In the genomic region with DNA sequence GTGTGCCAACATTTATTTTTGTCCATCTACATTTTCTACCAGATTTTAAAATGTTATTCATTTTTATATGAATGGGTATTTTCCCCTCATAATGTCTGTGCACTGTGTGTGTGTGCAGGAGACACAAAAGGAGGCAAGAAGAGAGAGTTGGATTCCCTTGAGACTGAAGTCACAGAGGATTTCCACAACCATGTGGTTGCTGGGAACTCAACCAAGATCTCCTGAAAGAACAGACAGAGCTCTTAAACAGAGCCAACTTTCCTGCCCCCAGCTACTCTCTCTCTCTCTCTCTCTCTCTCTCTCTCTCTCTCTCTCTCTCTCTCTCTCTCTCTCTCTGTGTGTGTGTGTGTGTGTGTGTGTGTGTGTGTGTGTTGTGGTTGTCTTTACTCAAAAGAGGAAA, we compare ENCODE assay signal across 34 mouse cellular contexts. TPM values are rescaled to one million over a fixed set of nuclear protein-coding genes. Genes with fewer than 3 reads are reported as not detected.
"Had no signal": no experiment of that assay in that cellular context is flagged by ENCODE, and none has a peak within 500 bp of the region (broad histone marks: within the 10 kb centered on the region; RNA-seq: fewer than 3 reads in every experiment).

No protein-coding gene starts in this region.

- ATAC-seq: midbrain, embryonic 15.5 days had no signal

- H3K4me2 ChIP-seq: liver, embryonic 13.5 days; midbrain, embryonic 11.5 days; midbrain, embryonic 15.5 days; neural tube, embryonic 13.5 days; stomach, embryonic 15.5 days had no signal

- H3K36me3 ChIP-seq: liver, embryonic 13.5 days; midbrain, embryonic 15.5 days; neural tube, embryonic 13.5 days; stomach, embryonic 15.5 days had no signal

- H3K9me3 ChIP-seq: liver, embryonic 13.5 days; stomach, embryonic 15.5 days had no signal

- H3K4me3 ChIP-seq: layer of hippocampus, adult 2 months; liver, embryonic 13.5 days; midbrain, embryonic 15.5 days; myocyte; neural tube, embryonic 13.5 days; stomach, embryonic 15.5 days had no signal

- H3K27ac ChIP-seq: kidney, postnatal 0 days; layer of hippocampus, adult 2 months; liver, embryonic 13.5 days; midbrain, embryonic 15.5 days; neural tube, embryonic 13.5 days; stomach, embryonic 15.5 days had no signal

- H3K27me3 ChIP-seq: liver, embryonic 13.5 days; midbrain, embryonic 15.5 days; neural tube, embryonic 13.5 days; stomach, embryonic 15.5 days had no signal

- H3K9ac ChIP-seq: liver, embryonic 13.5 days; midbrain, embryonic 15.5 days; neural tube, embryonic 13.5 days; stomach, embryonic 15.5 days had no signal

- DNase-seq: kidney, adult 9 months; kidney, postnatal 25 days; layer of hippocampus, adult 9-11 months; liver, embryonic 13.5 days; lung, adult 2 months; lung, postnatal 14 days; lung, postnatal 4 days; retina, postnatal 1 day; right cerebral cortex, postnatal 25 days; spleen, adult 18-20 months; thymus, adult 18-20 months; thymus, postnatal 36 days had no signal

- H3K4me1 ChIP-seq: liver, embryonic 13.5 days; midbrain, embryonic 15.5 days; neural tube, embryonic 13.5 days; stomach, embryonic 15.5 days had no signal

RNA-seq across cellular contexts. Expression of gene Tchhl1, which starts 30.6 kb away (rescaled TPM):
- total RNA-seq: layer of hippocampus, adult 2 months; layer of hippocampus, postnatal 25 days; left cerebral cortex, adult 18-20 months; left cerebral cortex, postnatal 25 days; liver, adult 2 months; megakaryocyte progenitor cell, adult 5-6 weeks; megakaryocyte-erythroid progenitor cell, adult 5-6 weeks; monocyte, adult 5-6 weeks; neutrophil, adult 5-6 weeks had no signal
- polyA plus RNA-seq: large intestine, adult 2 months; limb, embryonic 11.5 days; limb, embryonic 14.5 days; liver, adult 2 months; liver, embryonic 13.5 days; liver, embryonic 16.5 days; lung, adult 2 months; lung, embryonic 16.5 days; midbrain, embryonic 11.5 days; midbrain, embryonic 15.5 days; myocyte; neural tube, embryonic 13.5 days; stomach, embryonic 15.5 days; testis, adult 2 months; urinary bladder, adult 2 months had no signal

RNA-seq across cellular contexts. Expression of gene Tchh, which starts 57.0 kb away (rescaled TPM):
- total RNA-seq: megakaryocyte-erythroid progenitor cell, adult 5-6 weeks; monocyte, adult 5-6 weeks had no signal
